Mouse (Mus musculus) limb, embryonic 14.5 days (tissue): ENCODE data around the gene Azin2. TPM values are rescaled to one million over a fixed set of nuclear protein-coding genes. Genes with fewer than 3 reads are reported as not detected.
A peak's percentile ranks its signal among the peaks of the same experiment; 100 is the strongest.

Source experiments
- ATAC-seq: fragments of 200-750 bp; cut with Nextera tagmentation; 2 replicates; pipeline ENCODE4 v1.8.0; 2017; ENCODE audit warnings: low read depth, moderate number of reproducible peaks, moderate TSS enrichment; ENCODE audit not compliant: low FRiP score
- DNase-seq: peaks from one replicate; pipeline ENCODE4 v3.0.0-alpha.2; 2015; ENCODE audit warnings: low spot score
- H3K27ac ChIP-seq: fragments of 300-500 bp; sonication (generic); replicated peaks from 2 replicates; pipeline ENCODE4 v1.5.1; 2014; ENCODE audit warnings: low read depth, mild to moderate bottlenecking, low read length, moderate library complexity, mixed read lengths
- H3K27me3 ChIP-seq: fragments of 300-500 bp; sonication (generic); 2 replicates; pipeline ENCODE4 v1.6.1; 2014; ENCODE audit warnings: low read length, mixed read lengths; ENCODE audit not compliant: control insufficient read depth, insufficient read depth
- H3K36me3 ChIP-seq: fragments of 300-500 bp; sonication (generic); 2 replicates; pipeline ENCODE4 v1.6.1; 2014; ENCODE audit warnings: mild to moderate bottlenecking, low read length, moderate library complexity, mixed read lengths; ENCODE audit not compliant: control insufficient read depth, insufficient read depth
- H3K4me1 ChIP-seq: fragments of 300-500 bp; sonication (generic); 2 replicates; pipeline ENCODE4 v1.6.1; 2014; ENCODE audit warnings: antibody characterized with exemption, low read length, mixed read lengths; ENCODE audit not compliant: control insufficient read depth, insufficient read depth
- H3K4me2 ChIP-seq: fragments of 300-500 bp; sonication (generic); replicated peaks from 2 replicates; pipeline ENCODE4 v1.6.1; 2014; ENCODE audit warnings: low read depth, mild to moderate bottlenecking, low read length, moderate library complexity; ENCODE audit not compliant: severe bottlenecking
- H3K4me3 ChIP-seq: fragments of 300-500 bp; sonication (generic); replicated peaks from 2 replicates; pipeline ENCODE4 v1.5.1; 2014; ENCODE audit warnings: low read length
- H3K9ac ChIP-seq: fragments of 300-500 bp; sonication (generic); 2 replicates; pipeline ENCODE4 v1.6.1; 2014; ENCODE audit warnings: mild to moderate bottlenecking, low read depth, low read length, moderate library complexity; ENCODE audit not compliant: severe bottlenecking
- H3K9me3 ChIP-seq: fragments of 300-500 bp; sonication (generic); 2 replicates; pipeline ENCODE4 v1.6.1; 2016; ENCODE audit warnings: low read length; ENCODE audit not compliant: control insufficient read depth
- POLR2A ChIP-seq: fragments of 200-500 bp; IDR thresholded peaks from 2 replicates; pipeline ENCODE4 v1.8.0; 2012; ENCODE audit warnings: inconsistent platforms, mild to moderate bottlenecking, moderate library complexity, borderline replicate concordance; ENCODE audit not compliant: insufficient read depth, insufficient read length; ENCODE audit errors: extremely low read depth
- WGBS: fragments of 180-500 bp; shearing (Covaris S2); extraction: QIAGEN DNeasy Blood & Tissue Kit; methylation state at CpG from one replicate; pipeline ENCODE4 v1.1.7; 2014; 5-methylcytosine and 5-hydroxymethylcytosine counted together
- polyA plus RNA-seq, 2 experiments: library from polyadenylated mRNA; depleted of rRNA in 1 of 2; stranded (reverse) in 1 of 2; unstranded in 1 of 2; fragments of >200 nt; fragmentation: Nextera tagmentation in 1 of 2; extraction: Ambion mirVana in 1 of 2; gene quantifications; 2 replicates each; pipeline versions ENCODE4 v1.2.1 to v1.2.3; 2012 to 2014

Azin2 gene
- polyA plus RNA-seq, 2 experiments: 26.5 to 30.7 TPM

GRCm38 (mm10) chr4:128910276-128911063 is 51.8 kb downstream of the Azin2 start:
- no peak overlapping the region for H3K9ac ChIP-seq
- H3K27ac ChIP-seq: no peak overlapping the region
- H3K4me2 ChIP-seq: no peak overlapping the region
- TF ChIP-seq POLR2A: no peak
- WGBS: 75% methylated on average over 8 of the region's 8 CpGs
- H3K4me3 ChIP-seq: no peak overlapping the region
- H3K4me1 ChIP-seq: peaks cover 3% of the 10 kb centered on the region; the same call in 1 of the 2 replicates
- DNase-seq (no peak), ATAC-seq (no peak)
- H3K27me3 ChIP-seq: no peaks in the 10 kb centered on the region
- H3K9me3 ChIP-seq: no peaks in the 10 kb centered on the region
- peaks cover 19% of the 10 kb centered on the region for H3K36me3 ChIP-seq

GRCm38 (mm10) chr4:128909378-128909831 is 52.8 kb downstream of the Azin2 start:
- WGBS: 88% methylated on average over 14 of the region's 14 CpGs
- no peak for DNase-seq
- Histone ChIP-seq H3K27ac (no peak overlapping the region), H3K4me2 (no peak overlapping the region), H3K36me3 (peaks cover 19% of the 10 kb centered on the region), H3K27me3 (no peaks in the 10 kb centered on the region), H3K9ac (no peak overlapping the region), H3K4me1 (peaks cover 13% of the 10 kb centered on the region), H3K9me3 (no peaks in the 10 kb centered on the region), H3K4me3 (no peak overlapping the region)
- no peak for ATAC-seq
- no peak for TF ChIP-seq POLR2A

- Histone ChIP-seq H3K4me2 (no peak overlapping the region), H3K9me3 (no peaks in the 10 kb centered on the region), H3K4me3 (no peak overlapping the region), H3K36me3 (peaks cover 19% of the 10 kb centered on the region), H3K27me3 (no peaks in the 10 kb centered on the region), H3K4me1 (peaks cover 19% of the 10 kb centered on the region), H3K27ac (no peak overlapping the region), H3K9ac (no peak overlapping the region)
- TF ChIP-seq POLR2A: no peak
- WGBS: 63% methylated on average over 24 of the region's 24 CpGs
- DNase-seq (peak; percentile 66), ATAC-seq (no peak)
Measured at GRCm38 (mm10) chr4:128908586-128909377, 53.5 kb downstream of the Azin2 start.

DNA sequence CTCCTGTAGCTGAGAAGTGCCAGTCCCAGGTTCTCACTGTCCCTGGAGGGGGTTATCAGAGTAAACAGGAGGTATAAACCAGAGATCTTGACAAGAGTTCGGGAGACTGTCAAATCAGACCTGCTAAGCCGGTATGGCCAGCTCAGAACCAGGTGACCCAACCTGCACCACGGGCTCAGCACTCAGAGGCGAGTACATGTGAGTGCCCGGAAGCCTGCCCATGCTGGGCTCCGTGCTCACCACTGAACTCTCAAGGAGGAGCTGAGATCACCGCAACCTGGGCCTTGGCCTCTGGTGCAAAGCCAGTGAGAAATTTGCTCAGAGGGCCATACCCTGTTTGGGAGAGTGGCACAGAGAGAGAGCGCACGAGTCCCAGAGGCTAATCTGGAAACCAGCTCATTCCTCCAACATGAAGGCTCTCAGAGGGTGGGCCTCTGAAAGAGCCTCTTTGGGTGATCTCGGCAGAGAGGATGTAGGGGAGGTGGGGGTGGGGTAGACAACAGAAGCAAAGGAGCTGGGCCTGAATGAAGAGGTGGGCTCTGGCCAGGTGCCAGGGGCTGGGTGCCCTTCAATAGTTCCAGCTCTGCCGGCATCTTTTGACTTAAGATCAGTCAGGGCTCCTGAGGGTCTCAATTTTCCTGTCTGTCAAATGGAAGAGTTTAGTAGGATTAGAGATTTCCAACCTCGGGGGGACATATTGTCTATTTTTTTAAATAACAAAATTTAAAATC is 54.8 kb downstream of the Azin2 start:
- ATAC-seq: no peak
- peaks cover 33% of the 10 kb centered on the region for H3K36me3 ChIP-seq
- H3K9me3 ChIP-seq: no peaks in the 10 kb centered on the region
- no peak overlapping the region for H3K4me3 ChIP-seq
- WGBS: 61% methylated on average over 10 of the region's 12 CpGs
- H3K9ac ChIP-seq: no peak overlapping the region
- H3K27ac ChIP-seq: no peak overlapping the region
- TF ChIP-seq POLR2A: no peak
- no peaks in the 10 kb centered on the region for H3K27me3 ChIP-seq
- DNase-seq: no peak
- no peak overlapping the region for H3K4me2 ChIP-seq
- H3K4me1 ChIP-seq: peaks cover 22% of the 10 kb centered on the region

DNA sequence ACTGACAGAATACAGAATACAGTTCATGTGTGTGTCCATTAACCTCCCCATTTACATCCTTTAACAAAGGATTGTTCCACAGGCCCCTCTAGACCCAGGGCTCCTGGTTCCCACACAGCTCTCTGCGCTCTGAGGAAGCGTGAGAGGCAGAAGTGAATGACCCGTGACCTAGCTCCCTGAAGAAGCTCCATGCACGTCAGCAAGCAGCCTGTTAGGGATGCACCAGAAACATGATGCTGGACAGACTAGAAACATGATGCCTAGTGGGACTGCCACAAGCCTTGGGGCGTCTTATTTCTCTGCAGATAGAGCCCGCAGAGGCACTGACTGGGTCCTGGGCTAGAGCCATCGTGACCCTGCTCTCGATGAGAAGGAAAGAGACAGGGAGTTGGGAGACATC is 55.5 kb downstream of the Azin2 start:
- no peak overlapping the region for H3K4me2 ChIP-seq
- no peak overlapping the region for H3K9ac ChIP-seq
- H3K4me1 ChIP-seq: peaks cover 22% of the 10 kb centered on the region
- no peaks in the 10 kb centered on the region for H3K9me3 ChIP-seq
- H3K27ac ChIP-seq: no peak overlapping the region
- no peak for TF ChIP-seq POLR2A
- H3K36me3 ChIP-seq: peaks cover 38% of the 10 kb centered on the region
- WGBS: 51% methylated on average over 8 of the region's 8 CpGs
- H3K27me3 ChIP-seq: no peaks in the 10 kb centered on the region
- DNase-seq (no peak), ATAC-seq (no peak)
- no peak overlapping the region for H3K4me3 ChIP-seq
